Mouse (Mus musculus): ENCODE results near the gene Ankub1. TPM values are rescaled to one million over a fixed set of nuclear protein-coding genes. Genes with fewer than 3 reads are reported as not detected.

The Ankub1 gene
- not detected in 2 replicates for polyA plus RNA-seq (2015; fragmentation: Nextera tagmentation; extraction: Ambion mirVana)

GRCm38 (mm10) chr3:57692719-57693118 lies at the start of gene Ankub1:
Gene Ankub1, minus strand, starts transcription at chr3:57692799.
- Histone ChIP-seq H3K9me3 (replicated peaks; ENCODE audit: control insufficient read depth, low read length) (no peaks in the 10 kb centered on the region), H3K9ac (ENCODE audit: low read length) (no peak within 1 kb of the TSS), H3K27me3 (ENCODE audit: control insufficient read depth, insufficient read depth, low read length) (no peaks in the 10 kb centered on the region), H3K4me1 (ENCODE audit: control insufficient read depth, insufficient read depth, low read length) (no peaks in the 10 kb centered on the region), H3K27ac (ENCODE audit: low read length) (no peak within 1 kb of the TSS), H3K4me3 (replicated peaks; ENCODE audit: low read length) (no peak within 1 kb of the TSS), H3K36me3 (ENCODE audit: control insufficient read depth, insufficient read depth, low read length) (no peaks in the 10 kb centered on the region), H3K4me2 (ENCODE audit: low read depth, low read length) (no peak within 1 kb of the TSS)
- WGBS, result 64% methylated on average over 2 of the region's 2 CpGs
- ATAC-seq (ENCODE audit: insufficient read depth, low FRiP score), result no peak

GRCm38 (mm10) chr3:57739830-57740229 lies 47.2 kb upstream of the Ankub1 start:
- WGBS, result 90% methylated on average over 1 of the region's 1 CpGs
- Histone ChIP-seq H3K9ac (ENCODE audit: low read length) (no peak overlapping the region), H3K36me3 (ENCODE audit: control insufficient read depth, insufficient read depth, low read length) (no peaks in the 10 kb centered on the region), H3K27me3 (ENCODE audit: control insufficient read depth, insufficient read depth, low read length) (no peaks in the 10 kb centered on the region), H3K4me3 (replicated peaks; ENCODE audit: low read length) (no peak overlapping the region), H3K27ac (ENCODE audit: low read length) (no peak overlapping the region), H3K4me1 (ENCODE audit: control insufficient read depth, insufficient read depth, low read length) (peaks cover 6% of the 10 kb centered on the region), H3K9me3 (replicated peaks; ENCODE audit: control insufficient read depth, low read length) (no peaks in the 10 kb centered on the region), H3K4me2 (ENCODE audit: low read depth, low read length) (no peak overlapping the region)
- no peak for ATAC-seq (ENCODE audit: insufficient read depth, low FRiP score)

DNA sequence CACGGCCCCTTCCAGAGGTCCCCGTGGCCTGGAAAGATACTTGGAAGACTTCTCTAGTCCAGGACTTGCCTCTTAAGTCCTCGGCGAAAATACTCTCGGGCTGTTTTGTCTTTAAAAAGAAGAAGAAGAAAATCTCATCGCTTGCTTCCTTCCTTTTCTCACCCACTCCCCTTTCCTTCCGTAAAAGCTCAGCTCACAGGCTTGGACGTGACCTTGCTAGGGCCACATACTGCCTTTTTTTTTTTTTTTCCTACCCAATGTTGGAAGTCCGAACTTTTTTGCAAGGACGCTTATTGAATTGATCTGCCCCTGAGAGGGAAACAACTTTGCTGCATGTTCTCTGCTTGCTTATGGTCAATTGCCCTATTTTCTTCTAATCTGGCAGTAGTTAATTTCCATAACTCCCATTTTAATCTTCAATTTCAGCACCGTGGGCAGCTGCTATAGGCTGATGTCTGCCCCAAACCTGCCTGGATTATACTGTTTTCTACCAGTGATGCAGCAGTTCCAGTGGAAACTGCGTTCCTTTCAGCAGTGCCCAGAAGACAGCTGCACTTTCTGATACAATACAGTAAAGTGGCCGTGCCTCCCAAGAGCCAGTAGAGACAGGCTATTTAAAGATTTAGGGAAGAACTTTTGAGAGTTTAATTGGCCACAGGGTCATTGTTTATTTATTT lies 44.0 kb upstream of the Ankub1 start:
- Histone ChIP-seq H3K4me1 (ENCODE audit: control insufficient read depth, insufficient read depth, low read length) (peaks cover 6% of the 10 kb centered on the region), H3K4me2 (ENCODE audit: low read depth, low read length) (peak overlapping the region; percentile 47), H3K9me3 (replicated peaks; ENCODE audit: control insufficient read depth, low read length) (no peaks in the 10 kb centered on the region), H3K9ac (ENCODE audit: low read length) (peak overlapping the region; percentile 78), H3K36me3 (ENCODE audit: control insufficient read depth, insufficient read depth, low read length) (no peaks in the 10 kb centered on the region), H3K27me3 (ENCODE audit: control insufficient read depth, insufficient read depth, low read length) (no peaks in the 10 kb centered on the region), H3K4me3 (replicated peaks; ENCODE audit: low read length) (peak overlapping the region; percentile 68), H3K27ac (ENCODE audit: low read length) (peak overlapping the region; percentile 93)
- no peak for ATAC-seq (ENCODE audit: insufficient read depth, low FRiP score)
- WGBS, result under 1% methylated on average over 13 of the region's 13 CpGs

DNA sequence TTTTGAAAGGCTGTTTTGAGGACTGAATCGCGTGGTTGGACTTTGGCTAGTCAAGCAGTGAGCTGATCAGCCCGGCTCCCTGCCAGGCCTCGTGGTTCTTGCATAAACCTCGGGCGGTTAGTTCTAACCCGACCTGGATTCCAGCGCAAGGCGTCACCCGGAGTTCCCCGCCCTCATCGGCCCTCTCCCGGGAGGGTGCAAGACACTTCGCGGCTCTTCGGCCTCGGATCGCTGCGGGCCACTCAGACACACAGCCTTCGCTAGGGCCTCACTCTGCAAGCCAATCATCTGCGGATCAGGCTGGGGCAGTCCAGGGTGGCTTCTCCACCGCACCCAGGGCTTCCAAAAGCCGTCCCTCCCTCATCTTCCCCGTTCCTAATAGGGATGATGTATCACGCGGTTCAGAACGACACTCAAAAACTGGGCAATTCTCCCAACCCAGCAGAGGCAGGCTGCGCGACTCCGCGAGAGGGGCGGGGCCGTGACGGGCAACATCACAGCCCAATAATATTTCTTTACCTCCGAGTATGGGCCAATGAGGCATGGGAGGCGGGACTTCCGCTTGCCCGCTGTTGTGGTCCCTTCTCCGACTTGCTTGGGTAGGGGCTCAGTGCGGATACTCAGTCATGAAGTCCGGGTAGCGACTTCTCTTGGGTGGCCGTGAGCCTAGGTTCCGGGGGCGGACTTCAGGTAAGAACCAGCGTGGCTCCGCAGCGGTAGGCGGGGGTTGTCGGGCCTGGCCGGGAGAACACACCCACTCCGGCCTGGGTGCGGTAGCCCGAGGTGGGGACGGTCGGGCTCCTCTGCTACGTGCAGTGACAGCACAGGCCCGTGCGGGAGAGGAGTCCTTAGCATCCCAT lies 43.1 kb upstream of the Ankub1 start, which contains the start of gene Rnf13:
Rnf13 (plus strand) TSS at position 552 of the 860 bp plus-strand sequence.
- peaks cover 6% of the 10 kb centered on the region for H3K4me1 ChIP-seq (ENCODE audit: control insufficient read depth, insufficient read depth, low read length)
- peak within 1 kb of the TSS; percentile 68 for H3K4me3 ChIP-seq (replicated peaks; ENCODE audit: low read length)
- under 1% methylated on average over 59 of the region's 59 CpGs for WGBS
- no peaks in the 10 kb centered on the region for H3K36me3 ChIP-seq (ENCODE audit: control insufficient read depth, insufficient read depth, low read length)
- no peaks in the 10 kb centered on the region for H3K9me3 ChIP-seq (replicated peaks; ENCODE audit: control insufficient read depth, low read length)
- ATAC-seq (ENCODE audit: insufficient read depth, low FRiP score), result peak; percentile 98
- H3K9ac ChIP-seq (ENCODE audit: low read length), result peak within 1 kb of the TSS; percentile 82
- peak within 1 kb of the TSS; percentile 93 for H3K27ac ChIP-seq (ENCODE audit: low read length)
- peak within 1 kb of the TSS; percentile 72 for H3K4me2 ChIP-seq (ENCODE audit: low read depth, low read length)
- H3K27me3 ChIP-seq (ENCODE audit: control insufficient read depth, insufficient read depth, low read length), result no peaks in the 10 kb centered on the region

DNA sequence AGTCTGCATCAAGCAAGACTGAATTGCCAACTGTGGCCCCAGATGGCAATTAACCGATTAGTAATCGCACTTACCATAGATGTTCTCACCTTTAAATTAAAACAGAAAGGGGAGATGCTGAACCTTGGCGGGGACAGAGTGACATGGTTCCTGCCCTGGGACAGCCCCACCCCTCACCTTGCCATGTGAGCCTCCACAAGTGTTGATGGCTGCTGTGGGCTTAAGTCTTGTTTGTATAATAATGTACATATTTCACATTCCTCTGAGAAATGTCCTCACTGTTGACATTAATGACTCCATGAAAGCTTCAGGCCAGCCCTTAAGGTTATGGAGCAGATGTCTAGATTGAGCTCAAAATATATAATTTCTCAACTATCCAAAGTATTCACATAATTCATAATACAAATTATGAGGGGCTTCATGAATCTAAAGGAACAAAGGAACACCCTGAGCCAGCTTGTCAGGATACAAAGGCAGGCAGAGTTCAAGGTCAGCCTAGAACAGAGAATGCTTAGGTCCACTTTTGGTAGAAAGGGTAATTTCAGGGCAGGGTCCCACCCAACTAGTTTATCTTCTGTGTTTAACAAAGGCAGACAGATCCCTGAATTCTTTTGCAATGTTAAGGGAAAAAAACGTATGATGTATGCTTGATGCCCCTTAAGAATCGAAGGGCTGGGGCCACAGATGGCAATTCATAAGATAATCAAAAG lies 39.8 kb upstream of the Ankub1 start:
- ATAC-seq (ENCODE audit: insufficient read depth, low FRiP score), result no peak
- 60% methylated on average over 5 of the region's 5 CpGs for WGBS

GRCm38 (mm10) chr3:57714151-57714550 lies 21.6 kb upstream of the Ankub1 start:
- 78% methylated on average over 6 of the region's 6 CpGs for WGBS
- Histone ChIP-seq H3K9ac (ENCODE audit: low read length) (no peak overlapping the region), H3K4me3 (replicated peaks; ENCODE audit: low read length) (no peak overlapping the region), H3K9me3 (replicated peaks; ENCODE audit: control insufficient read depth, low read length) (no peaks in the 10 kb centered on the region), H3K4me2 (ENCODE audit: low read depth, low read length) (no peak overlapping the region), H3K27me3 (ENCODE audit: control insufficient read depth, insufficient read depth, low read length) (no peaks in the 10 kb centered on the region), H3K27ac (ENCODE audit: low read length) (no peak overlapping the region), H3K36me3 (ENCODE audit: control insufficient read depth, insufficient read depth, low read length) (no peaks in the 10 kb centered on the region), H3K4me1 (ENCODE audit: control insufficient read depth, insufficient read depth, low read length) (no peaks in the 10 kb centered on the region)
- no peak for ATAC-seq (ENCODE audit: insufficient read depth, low FRiP score)

More for the DNA sequence above, 39.8 kb upstream of the Ankub1 start:
- peaks cover 6% of the 10 kb centered on the region; the same call in 1 of the 2 replicates for H3K4me1 ChIP-seq (ENCODE audit: control insufficient read depth, insufficient read depth, low read length)
- H3K4me3 ChIP-seq (replicated peaks; ENCODE audit: low read length), result no peak overlapping the region
- H3K27ac ChIP-seq (ENCODE audit: low read length), result no peak overlapping the region
- H3K36me3 ChIP-seq (ENCODE audit: control insufficient read depth, insufficient read depth, low read length), result no peaks in the 10 kb centered on the region
- H3K27me3 ChIP-seq (ENCODE audit: control insufficient read depth, insufficient read depth, low read length), result no peaks in the 10 kb centered on the region
- no peak overlapping the region for H3K4me2 ChIP-seq (ENCODE audit: low read depth, low read length)
- no peaks in the 10 kb centered on the region for H3K9me3 ChIP-seq (replicated peaks; ENCODE audit: control insufficient read depth, low read length)
- no peak overlapping the region for H3K9ac ChIP-seq (ENCODE audit: low read length)

DNA sequence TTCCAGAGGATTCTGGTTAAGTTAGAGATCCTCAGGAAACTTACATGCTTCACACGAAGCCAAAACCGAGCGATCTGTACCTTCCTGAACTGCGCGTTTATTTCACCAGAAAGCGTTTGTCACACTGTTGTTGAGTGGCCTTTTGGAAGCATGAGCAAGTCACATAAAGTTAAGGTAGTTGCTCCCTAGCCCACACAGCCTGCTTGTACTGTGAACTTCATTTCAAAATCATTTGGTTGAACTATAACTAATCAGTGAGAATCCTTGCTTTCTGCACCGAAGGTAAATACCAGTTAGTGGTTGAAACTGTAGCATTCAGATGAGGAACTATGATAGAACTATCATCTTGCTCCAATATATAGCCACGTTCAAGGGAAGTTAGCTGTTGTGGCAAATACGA lies 4.2 kb upstream of the Ankub1 start:
- Histone ChIP-seq H3K4me3 (replicated peaks; ENCODE audit: low read length) (no peak overlapping the region), H3K4me2 (ENCODE audit: low read depth, low read length) (no peak overlapping the region), H3K27me3 (ENCODE audit: control insufficient read depth, insufficient read depth, low read length) (no peaks in the 10 kb centered on the region), H3K4me1 (ENCODE audit: control insufficient read depth, insufficient read depth, low read length) (no peaks in the 10 kb centered on the region), H3K9me3 (replicated peaks; ENCODE audit: control insufficient read depth, low read length) (no peaks in the 10 kb centered on the region), H3K27ac (ENCODE audit: low read length) (no peak overlapping the region), H3K36me3 (ENCODE audit: control insufficient read depth, insufficient read depth, low read length) (no peaks in the 10 kb centered on the region), H3K9ac (ENCODE audit: low read length) (no peak overlapping the region)
- ATAC-seq (ENCODE audit: insufficient read depth, low FRiP score), result no peak
- 90% methylated on average over 9 of the region's 9 CpGs for WGBS

- Histone ChIP-seq H3K4me1 (ENCODE audit: control insufficient read depth, insufficient read depth, low read length) (no peaks in the 10 kb centered on the region), H3K4me2 (ENCODE audit: low read depth, low read length) (no peak overlapping the region), H3K27me3 (ENCODE audit: control insufficient read depth, insufficient read depth, low read length) (no peaks in the 10 kb centered on the region), H3K36me3 (ENCODE audit: control insufficient read depth, insufficient read depth, low read length) (no peaks in the 10 kb centered on the region), H3K27ac (ENCODE audit: low read length) (no peak overlapping the region), H3K9ac (ENCODE audit: low read length) (no peak overlapping the region), H3K9me3 (replicated peaks; ENCODE audit: control insufficient read depth, low read length) (no peaks in the 10 kb centered on the region), H3K4me3 (replicated peaks; ENCODE audit: low read length) (no peak overlapping the region)
- no peak for ATAC-seq (ENCODE audit: insufficient read depth, low FRiP score)
- WGBS, result 82% methylated on average over 4 of the region's 4 CpGs
Measured at GRCm38 (mm10) chr3:57696249-57696648, 3.6 kb upstream of the Ankub1 start.
